In genomic region chr13:76150483-76150882, GRCm38 (mm10) we compare ENCODE assay signal across 16 mouse cellular contexts. TPM values are rescaled to one million over a fixed set of nuclear protein-coding genes. Genes with fewer than 3 reads are reported as not detected.
DNase-seq lines count a peak whose midpoint lies in the region; ATAC-seq and TF ChIP-seq lines count a peak whose summit lies in the region.
"Had no signal": no experiment of that assay in that cellular context is flagged by ENCODE, and none has a peak within 500 bp of the region (broad histone marks: within the 10 kb centered on the region; RNA-seq: fewer than 3 reads in every experiment).

No protein-coding gene starts in this region.

- WGBS in hindbrain, embryonic 13.5 days: 85% methylated on average over 5 of the region's 5 CpGs
- 86% methylated on average over 5 of the region's 5 CpGs for WGBS in hindbrain, embryonic 12.5 days
- 81% methylated on average over 5 of the region's 5 CpGs for WGBS in midbrain, embryonic 13.5 days
- 89% methylated on average over 5 of the region's 5 CpGs for WGBS in midbrain, embryonic 10.5 days
- WGBS in cerebellum, adult 2 months: 58% methylated on average over 5 of the region's 5 CpGs
- WGBS in midbrain, postnatal 0 days: 71% methylated on average over 5 of the region's 5 CpGs
- 91% methylated on average over 5 of the region's 5 CpGs for WGBS in heart, adult 2 months

- peak; percentile 68 for TF ChIP-seq CTCF in cerebellum, adult 2 months (IDR thresholded peaks at IDR 0.05; ENCODE audit: borderline replicate concordance, insufficient read depth, low read depth, low read length)
- peak; percentile 71 for TF ChIP-seq CTCF in midbrain, postnatal 0 days (IDR thresholded peaks at IDR 0.05)
- TF ChIP-seq CTCF in heart, adult 2 months (IDR thresholded peaks at IDR 0.05): no peak

- no peak for TF ChIP-seq EP300 in heart, adult 2 months (IDR thresholded peaks at IDR 0.05; ENCODE audit: insufficient read depth, low read depth, low read length)

- 0 out of 2 replicates have a peak, but pooled peaks have one; percentile 13 for ATAC-seq in hindbrain, embryonic 13.5 days (ENCODE audit: low FRiP score)
- ATAC-seq in hindbrain, embryonic 12.5 days (ENCODE audit: low FRiP score): no peak
- ATAC-seq in midbrain, embryonic 13.5 days: peak; percentile 40; the same call in 1 of the 2 replicates
- peak; percentile 79 for ATAC-seq in midbrain, postnatal 0 days (ENCODE audit: low FRiP score)

- no peak overlapping the region for H3K27ac ChIP-seq in hindbrain, embryonic 13.5 days
- H3K27ac ChIP-seq in hindbrain, embryonic 12.5 days: no peak overlapping the region
- no peak overlapping the region for H3K27ac ChIP-seq in midbrain, embryonic 13.5 days
- H3K27ac ChIP-seq in midbrain, embryonic 10.5 days (replicated peaks): no peak overlapping the region
- H3K27ac ChIP-seq in cerebellum, adult 2 months (ENCODE audit: insufficient read depth, low read length): no peak overlapping the region
- H3K27ac ChIP-seq in midbrain, postnatal 0 days (ENCODE audit: low read depth, low read length): no peak overlapping the region
- H3K27ac ChIP-seq in heart, adult 2 months: no peak overlapping the region
- H3K27ac ChIP-seq: left cerebral cortex, adult 2 months; liver, embryonic 13.5 days had no signal

- peaks cover 60% of the 10 kb centered on the region for H3K36me3 ChIP-seq in hindbrain, embryonic 13.5 days
- peaks cover 25% of the 10 kb centered on the region for H3K36me3 ChIP-seq in hindbrain, embryonic 12.5 days
- peaks cover 27% of the 10 kb centered on the region for H3K36me3 ChIP-seq in midbrain, embryonic 13.5 days
- H3K36me3 ChIP-seq in midbrain, embryonic 10.5 days: peaks cover 60% of the 10 kb centered on the region
- peaks cover 20% of the 10 kb centered on the region for H3K36me3 ChIP-seq in midbrain, postnatal 0 days (ENCODE audit: insufficient read depth, low read length)
- H3K36me3 ChIP-seq in heart, adult 2 months (ENCODE audit: control insufficient read depth, insufficient read depth, low read length): no peaks in the 10 kb centered on the region

- no peaks in the 10 kb centered on the region for H3K9me3 ChIP-seq in hindbrain, embryonic 13.5 days
- H3K9me3 ChIP-seq in hindbrain, embryonic 12.5 days (replicated peaks): no peaks in the 10 kb centered on the region
- no peaks in the 10 kb centered on the region for H3K9me3 ChIP-seq in midbrain, embryonic 13.5 days
- H3K9me3 ChIP-seq in midbrain, embryonic 10.5 days (replicated peaks): no peaks in the 10 kb centered on the region
- H3K9me3 ChIP-seq in midbrain, postnatal 0 days (ENCODE audit: low read length): no peaks in the 10 kb centered on the region
- H3K9me3 ChIP-seq: liver, embryonic 13.5 days; megakaryocyte, embryonic 14.5 days had no signal

- DNase-seq in midbrain, embryonic 10.5 days (ENCODE audit: low spot score): no peak
- peak; percentile 22 to 25 for DNase-seq in cerebellum, adult 2 months
- DNase-seq in midbrain, postnatal 0 days (ENCODE audit: low spot score): peak; percentile 55
- DNase-seq in left cerebral cortex, adult 11 months (ENCODE audit: low spot score): no peak
- no peak for DNase-seq in heart, adult 2 months
- DNase-seq: embryo, embryonic 11 days; gastrocnemius, postnatal 14 days; kidney, adult 11 months; liver, embryonic 13.5 days; right cerebral cortex, postnatal 4 days; thymus, adult 2 months had no signal

- no peak overlapping the region for H3K4me2 ChIP-seq in hindbrain, embryonic 13.5 days
- no peak overlapping the region for H3K4me2 ChIP-seq in hindbrain, embryonic 12.5 days (replicated peaks)
- no peak overlapping the region for H3K4me2 ChIP-seq in midbrain, embryonic 13.5 days (replicated peaks)
- no peak overlapping the region for H3K4me2 ChIP-seq in midbrain, postnatal 0 days (ENCODE audit: low read depth, low read length, poor library complexity, severe bottlenecking)
- H3K4me2 ChIP-seq: liver, embryonic 13.5 days had no signal

- intact Hi-C loops in heart, adult 2 months (cut with DNase I): no loop called here

- H3K4me3 ChIP-seq in hindbrain, embryonic 13.5 days: no peak overlapping the region
- H3K4me3 ChIP-seq in hindbrain, embryonic 12.5 days: no peak overlapping the region
- no peak overlapping the region for H3K4me3 ChIP-seq in midbrain, embryonic 13.5 days (replicated peaks)
- no peak overlapping the region for H3K4me3 ChIP-seq in midbrain, embryonic 10.5 days
- H3K4me3 ChIP-seq in cerebellum, adult 2 months (replicated peaks; ENCODE audit: insufficient read depth, low read depth, low read length): no peak overlapping the region
- no peak overlapping the region for H3K4me3 ChIP-seq in midbrain, postnatal 0 days (ENCODE audit: low read depth, low read length)
- no peak overlapping the region for H3K4me3 ChIP-seq in heart, adult 2 months
- H3K4me3 ChIP-seq: left cerebral cortex, adult 2 months; liver, embryonic 13.5 days; megakaryocyte, embryonic 14.5 days had no signal

- no peak overlapping the region for H3K9ac ChIP-seq in hindbrain, embryonic 13.5 days
- no peak overlapping the region for H3K9ac ChIP-seq in hindbrain, embryonic 12.5 days
- no peak overlapping the region for H3K9ac ChIP-seq in midbrain, embryonic 13.5 days (replicated peaks)
- no peak overlapping the region for H3K9ac ChIP-seq in midbrain, postnatal 0 days (replicated peaks; ENCODE audit: low read length, poor library complexity, severe bottlenecking)
- H3K9ac ChIP-seq in heart, adult 2 months (ENCODE audit: low read depth, low read length): no peak overlapping the region
- H3K9ac ChIP-seq: liver, embryonic 13.5 days had no signal

- H3K79me2 ChIP-seq in heart, adult 2 months (replicated peaks; ENCODE audit: control insufficient read depth, insufficient read depth, low read length): no peaks in the 10 kb centered on the region

- H3K27me3 ChIP-seq in hindbrain, embryonic 13.5 days: no peaks in the 10 kb centered on the region
- no peaks in the 10 kb centered on the region for H3K27me3 ChIP-seq in hindbrain, embryonic 12.5 days
- no peaks in the 10 kb centered on the region for H3K27me3 ChIP-seq in midbrain, embryonic 13.5 days
- no peaks in the 10 kb centered on the region for H3K27me3 ChIP-seq in midbrain, embryonic 10.5 days (ENCODE audit: low read depth, poor library complexity, severe bottlenecking)
- no peaks in the 10 kb centered on the region for H3K27me3 ChIP-seq in cerebellum, adult 2 months (ENCODE audit: control insufficient read depth, insufficient read depth, low read length)
- H3K27me3 ChIP-seq in midbrain, postnatal 0 days (ENCODE audit: insufficient read depth, low read length): no peaks in the 10 kb centered on the region
- no peaks in the 10 kb centered on the region for H3K27me3 ChIP-seq in heart, adult 2 months (ENCODE audit: control insufficient read depth, insufficient read depth, low read length)
- H3K27me3 ChIP-seq: liver, embryonic 13.5 days; megakaryocyte, embryonic 14.5 days had no signal

- no peak for TF ChIP-seq POLR2A in cerebellum, adult 2 months (IDR thresholded peaks at IDR 0.05; ENCODE audit: borderline replicate concordance, insufficient read depth, low read length)
- no peak for TF ChIP-seq POLR2A in heart, adult 2 months (IDR thresholded peaks at IDR 0.05; ENCODE audit: insufficient read depth, low read depth, low read length)

- H3K4me1 ChIP-seq in hindbrain, embryonic 13.5 days (replicated peaks): no peaks in the 10 kb centered on the region
- H3K4me1 ChIP-seq in hindbrain, embryonic 12.5 days: no peaks in the 10 kb centered on the region
- no peaks in the 10 kb centered on the region for H3K4me1 ChIP-seq in midbrain, embryonic 13.5 days (replicated peaks)
- H3K4me1 ChIP-seq in midbrain, embryonic 10.5 days: no peaks in the 10 kb centered on the region
- H3K4me1 ChIP-seq in cerebellum, adult 2 months (ENCODE audit: control insufficient read depth, insufficient read depth, low read length): no peaks in the 10 kb centered on the region
- no peaks in the 10 kb centered on the region for H3K4me1 ChIP-seq in midbrain, postnatal 0 days (ENCODE audit: insufficient read depth, low read length)
- H3K4me1 ChIP-seq in heart, adult 2 months (ENCODE audit: control insufficient read depth, insufficient read depth, low read length): no peaks in the 10 kb centered on the region
- H3K4me1 ChIP-seq: liver, embryonic 13.5 days; megakaryocyte, embryonic 14.5 days had no signal

RNA-seq across cellular contexts. Expression of gene Ttc37, which starts 51.9 kb away (rescaled TPM):
- 9.0 and 10.0 TPM in 2 replicates for polyA plus RNA-seq in hindbrain, embryonic 13.5 days (2015; fragmentation: Nextera tagmentation; extraction: Ambion mirVana)
- polyA plus RNA-seq in hindbrain, embryonic 12.5 days (2016; fragmentation: Nextera tagmentation; extraction: Ambion mirVana): 14.5 and 16.4 TPM in 2 replicates
- polyA plus RNA-seq in midbrain, embryonic 13.5 days (2015; fragmentation: Nextera tagmentation; extraction: Ambion mirVana): 10.3 and 10.8 TPM in 2 replicates
- 11.9 and 12.3 TPM in 2 replicates for polyA plus RNA-seq in midbrain, embryonic 10.5 days (2016; fragmentation: Nextera tagmentation; extraction: Ambion mirVana)
- 15.0 and 17.3 TPM in 2 replicates for polyA plus RNA-seq in cerebellum, adult 2 months (2012; rRNA removed)
- total RNA-seq in midbrain, postnatal 0 days (2014; rRNA removed): 14.4 and 16.3 TPM in 2 replicates
- polyA plus RNA-seq in midbrain, postnatal 0 days (2015; fragmentation: Nextera tagmentation; extraction: Ambion mirVana): 4.7 and 6.5 TPM in 2 replicates
- 10 to 100 TPM; 10.3 to 11.1 TPM for total RNA-seq in heart, adult 2 months (2021)
- 5.0 and 9.6 TPM in 2 replicates for polyA plus RNA-seq in heart, adult 2 months (2012; rRNA removed)

RNA-seq across cellular contexts. Expression of gene Arsk, which starts 52.0 kb away (rescaled TPM):
- 4.1 and 4.7 TPM in 2 replicates for polyA plus RNA-seq in hindbrain, embryonic 13.5 days (2015; fragmentation: Nextera tagmentation; extraction: Ambion mirVana)
- polyA plus RNA-seq in hindbrain, embryonic 12.5 days (2016; fragmentation: Nextera tagmentation; extraction: Ambion mirVana): 4.9 and 5.5 TPM in 2 replicates
- polyA plus RNA-seq in midbrain, embryonic 13.5 days (2015; fragmentation: Nextera tagmentation; extraction: Ambion mirVana): 4.8 and 5.1 TPM in 2 replicates
- 4.1 and 6.0 TPM in 2 replicates for polyA plus RNA-seq in midbrain, embryonic 10.5 days (2016; fragmentation: Nextera tagmentation; extraction: Ambion mirVana)
- polyA plus RNA-seq in cerebellum, adult 2 months (2012; rRNA removed): 5.6 TPM in 2 replicates
- 6.6 and 9.3 TPM in 2 replicates for total RNA-seq in midbrain, postnatal 0 days (2014; rRNA removed)
- polyA plus RNA-seq in midbrain, postnatal 0 days (2015; fragmentation: Nextera tagmentation; extraction: Ambion mirVana): 3.9 and 4.8 TPM in 2 replicates
- total RNA-seq in heart, adult 2 months (2021): 1 to 10 TPM; 3.5 to 4.0 TPM
- 2.4 and 3.7 TPM in 2 replicates for polyA plus RNA-seq in heart, adult 2 months (2012; rRNA removed)

Comparison
In these comparisons a context has a peak if more than half of its experiments do, and no peak if none do; other contexts are left out.
1. DNase-seq: peak in cerebellum, adult 2 months (2 of 2) and midbrain, postnatal 0 days (single experiment); none in midbrain, embryonic 10.5 days (single experiment), left cerebral cortex, adult 11 months (single experiment) and heart, adult 2 months (0 of 2).